Mouse (Mus musculus) midbrain, embryonic 10.5 days (tissue): Measurements from ENCODE around the gene Mfsd4a. TPM values are rescaled to one million over a fixed set of nuclear protein-coding genes. Genes with fewer than 3 reads are reported as not detected.

Experiments
- DNase-seq: peaks from one replicate; pipeline ENCODE4 v3.0.0-alpha.2; 2017; ENCODE audit warnings: low spot score
- H3K27ac ChIP-seq: fragments of 300-500 bp; sonication (generic); replicated peaks from 2 replicates; pipeline ENCODE4 v1.5.1; 2016; ENCODE audit warnings: mild to moderate bottlenecking
- H3K27me3 ChIP-seq: fragments of 300-500 bp; sonication (generic); 2 replicates; pipeline ENCODE4 v1.6.1; 2016; ENCODE audit warnings: low read depth, mild to moderate bottlenecking; ENCODE audit not compliant: poor library complexity, severe bottlenecking
- H3K36me3 ChIP-seq: fragments of 300-500 bp; sonication (generic); 2 replicates; pipeline ENCODE4 v1.6.1; 2016; ENCODE audit warnings: mild to moderate bottlenecking, moderate library complexity
- H3K4me1 ChIP-seq: fragments of 300-500 bp; sonication (generic); 2 replicates; pipeline ENCODE4 v1.6.1; 2016
- H3K4me3 ChIP-seq: fragments of 300-500 bp; sonication (generic); 2 replicates; pipeline ENCODE4 v1.5.1; 2016; ENCODE audit warnings: mild to moderate bottlenecking, moderate library complexity
- H3K9me3 ChIP-seq: fragments of 300-500 bp; sonication (generic); replicated peaks from 2 replicates; pipeline ENCODE4 v1.6.1; 2016; ENCODE audit warnings: mild to moderate bottlenecking
- WGBS: fragments of 180-500 bp; shearing (Covaris S2); methylation state at CpG from one replicate; pipeline ENCODE4 v1.1.7; 2016; 5-methylcytosine and 5-hydroxymethylcytosine counted together
- polyA plus RNA-seq: library from polyadenylated mRNA; unstranded; fragments of >200 nt; fragmentation: Nextera tagmentation; extraction: Ambion mirVana; gene quantifications from 2 replicates; pipeline ENCODE4 v1.2.1, GENCODE M21; 2016

Gene Mfsd4a
- polyA plus RNA-seq, 1 experiment from 2014 or later: 8.1 TPM

GRCm38 (mm10) chr1:132007828-132008827 is 59.7 kb downstream of the Mfsd4a start:
- WGBS: 1% methylated on average over 71 of the region's 72 CpGs

GRCm38 (mm10) chr1:132007282-132007815 is 60.5 kb downstream of the Mfsd4a start, which contains the start of gene Elk4:
Gene Elk4, plus strand, starts transcription at chr1:132007607.
- H3K27ac ChIP-seq: peak within 1 kb of the TSS; percentile 99
- WGBS: under 1% methylated on average over 61 of the region's 61 CpGs
- peaks cover 27% of the 10 kb centered on the region for H3K4me1 ChIP-seq
- H3K36me3 ChIP-seq: no peaks in the 10 kb centered on the region
- no peaks in the 10 kb centered on the region for H3K9me3 ChIP-seq
- H3K4me3 ChIP-seq: peak within 1 kb of the TSS; percentile 92
- no peaks in the 10 kb centered on the region for H3K27me3 ChIP-seq
- DNase-seq: peak; percentile 93

More at GRCm38 (mm10) chr1:132007828-132008827, 59.7 kb downstream of the Mfsd4a start:
- Histone ChIP-seq H3K4me3 (peak overlapping the region; percentile 92), H3K4me1 (peaks cover 27% of the 10 kb centered on the region), H3K9me3 (no peaks in the 10 kb centered on the region), H3K27ac (peak overlapping the region; percentile 99), H3K36me3 (no peaks in the 10 kb centered on the region), H3K27me3 (no peaks in the 10 kb centered on the region)
- peak; percentile 90 for DNase-seq

- Histone ChIP-seq H3K36me3 (no peaks in the 10 kb centered on the region), H3K27me3 (no peaks in the 10 kb centered on the region), H3K4me3 (peak overlapping the region; percentile 92), H3K9me3 (no peaks in the 10 kb centered on the region), H3K27ac (peak overlapping the region; percentile 99), H3K4me1 (peaks cover 27% of the 10 kb centered on the region)
- DNase-seq: no peak
- WGBS: 40% methylated on average over 5 of the region's 5 CpGs
Observed at GRCm38 (mm10) chr1:132006721-132007120, 61.1 kb downstream of the Mfsd4a start.

GRCm38 (mm10) chr1:132006046-132006445 is 61.8 kb downstream of the Mfsd4a start:
- WGBS: 89% methylated on average over 3 of the region's 3 CpGs
- Histone ChIP-seq H3K27ac (no peak overlapping the region), H3K4me3 (no peak overlapping the region), H3K4me1 (peaks cover 27% of the 10 kb centered on the region), H3K9me3 (no peaks in the 10 kb centered on the region), H3K36me3 (no peaks in the 10 kb centered on the region), H3K27me3 (no peaks in the 10 kb centered on the region)
- DNase-seq: no peak

GRCm38 (mm10) chr1:132005466-132005865 is 62.4 kb downstream of the Mfsd4a start:
- DNase-seq: no peak
- Histone ChIP-seq H3K9me3 (no peaks in the 10 kb centered on the region), H3K36me3 (no peaks in the 10 kb centered on the region), H3K27me3 (no peaks in the 10 kb centered on the region), H3K4me1 (peaks cover 27% of the 10 kb centered on the region), H3K4me3 (no peak overlapping the region), H3K27ac (no peak overlapping the region)
- WGBS: 86% methylated on average over 1 of the region's 1 CpGs

GRCm38 (mm10) chr1:132004574-132005180 is 63.2 kb downstream of the Mfsd4a start:
- Histone ChIP-seq H3K9me3 (no peaks in the 10 kb centered on the region), H3K4me3 (no peak overlapping the region), H3K27ac (no peak overlapping the region), H3K4me1 (peaks cover 23% of the 10 kb centered on the region), H3K36me3 (no peaks in the 10 kb centered on the region), H3K27me3 (no peaks in the 10 kb centered on the region)
- DNase-seq: no peak
- WGBS: 87% methylated on average over 6 of the region's 6 CpGs

GRCm38 (mm10) chr1:132003817-132004216 is 64.0 kb downstream of the Mfsd4a start:
- H3K36me3 ChIP-seq: no peaks in the 10 kb centered on the region
- H3K4me3 ChIP-seq: no peak overlapping the region
- DNase-seq: no peak
- H3K27me3 ChIP-seq: no peaks in the 10 kb centered on the region
- H3K9me3 ChIP-seq: no peaks in the 10 kb centered on the region
- WGBS: 68% methylated on average over 1 of the region's 1 CpGs
- H3K27ac ChIP-seq: no peak overlapping the region
- H3K4me1 ChIP-seq: peaks cover 14% of the 10 kb centered on the region

- H3K36me3 ChIP-seq: no peaks in the 10 kb centered on the region
- WGBS: 75% methylated on average over 2 of the region's 2 CpGs
- H3K9me3 ChIP-seq: no peaks in the 10 kb centered on the region
- no peaks in the 10 kb centered on the region for H3K27me3 ChIP-seq
- peaks cover 7% of the 10 kb centered on the region for H3K4me1 ChIP-seq
- no peak overlapping the region for H3K27ac ChIP-seq
- DNase-seq: no peak
- no peak overlapping the region for H3K4me3 ChIP-seq
Observed at GRCm38 (mm10) chr1:132003111-132003510, 64.8 kb downstream of the Mfsd4a start.

- Histone ChIP-seq H3K4me1 (peaks cover 5% of the 10 kb centered on the region), H3K36me3 (no peaks in the 10 kb centered on the region), H3K4me3 (no peak overlapping the region), H3K9me3 (no peaks in the 10 kb centered on the region), H3K27me3 (no peaks in the 10 kb centered on the region), H3K27ac (no peak overlapping the region)
- DNase-seq: no peak
- WGBS: 92% methylated on average over 4 of the region's 4 CpGs
Observed at GRCm38 (mm10) chr1:132001880-132002330, 66.0 kb downstream of the Mfsd4a start.

GRCm38 (mm10) chr1:132000506-132000905 is 67.4 kb downstream of the Mfsd4a start:
- H3K9me3 ChIP-seq: no peaks in the 10 kb centered on the region
- no peak overlapping the region for H3K4me3 ChIP-seq
- H3K27ac ChIP-seq: no peak overlapping the region
- no peak for DNase-seq
- no peaks in the 10 kb centered on the region for H3K27me3 ChIP-seq
- no peaks in the 10 kb centered on the region for H3K4me1 ChIP-seq
- no peaks in the 10 kb centered on the region for H3K36me3 ChIP-seq

GRCm38 (mm10) chr1:131995062-131995461 is 72.8 kb downstream of the Mfsd4a start:
- H3K27ac ChIP-seq: no peak overlapping the region
- no peak overlapping the region for H3K4me3 ChIP-seq
- peak; percentile 52 for DNase-seq
- H3K27me3 ChIP-seq: no peaks in the 10 kb centered on the region
- H3K9me3 ChIP-seq: no peaks in the 10 kb centered on the region
- 44% methylated on average over 4 of the region's 4 CpGs for WGBS
- H3K36me3 ChIP-seq: 0 out of 2 replicates have a peak, but pooled peaks cover 14% of the 10 kb centered on the region
- H3K4me1 ChIP-seq: no peaks in the 10 kb centered on the region

GRCm38 (mm10) chr1:131993169-131994040 is 74.5 kb downstream of the Mfsd4a start:
- DNase-seq: no peak
- H3K4me3 ChIP-seq: no peak overlapping the region
- H3K9me3 ChIP-seq: no peaks in the 10 kb centered on the region
- H3K27ac ChIP-seq: no peak overlapping the region
- WGBS: 91% methylated on average over 12 of the region's 12 CpGs
- H3K4me1 ChIP-seq: no peaks in the 10 kb centered on the region
- H3K36me3 ChIP-seq: 0 out of 2 replicates have a peak, but pooled peaks cover 19% of the 10 kb centered on the region
- no peaks in the 10 kb centered on the region for H3K27me3 ChIP-seq
